Mouse (Mus musculus): ENCODE data around the gene Gm42669.
A peak's percentile ranks its signal among the peaks of the same experiment; 100 is the strongest.

The Gm42669 gene

DNA sequence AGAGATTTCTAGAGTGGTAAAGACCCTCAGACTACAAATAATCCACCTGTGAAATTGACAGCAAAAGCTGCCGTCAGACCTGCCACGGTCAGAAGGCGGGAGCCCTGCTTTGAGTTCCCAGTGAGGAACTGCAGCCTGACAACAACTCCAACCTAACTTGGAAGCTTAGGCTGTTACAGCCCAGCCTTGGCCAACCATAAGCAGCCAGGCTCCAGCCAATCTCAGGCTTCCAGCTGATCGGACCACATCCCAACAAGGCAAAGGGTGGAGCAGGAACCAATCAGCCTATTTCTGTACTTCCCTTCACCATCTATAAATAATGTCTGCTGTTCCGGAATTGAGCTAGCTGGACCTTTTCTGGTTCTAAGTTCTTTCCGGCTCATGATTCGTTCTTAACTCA lies 14.5 kb downstream of the Gm42669 start:
- DNase-seq: no peak

DNA sequence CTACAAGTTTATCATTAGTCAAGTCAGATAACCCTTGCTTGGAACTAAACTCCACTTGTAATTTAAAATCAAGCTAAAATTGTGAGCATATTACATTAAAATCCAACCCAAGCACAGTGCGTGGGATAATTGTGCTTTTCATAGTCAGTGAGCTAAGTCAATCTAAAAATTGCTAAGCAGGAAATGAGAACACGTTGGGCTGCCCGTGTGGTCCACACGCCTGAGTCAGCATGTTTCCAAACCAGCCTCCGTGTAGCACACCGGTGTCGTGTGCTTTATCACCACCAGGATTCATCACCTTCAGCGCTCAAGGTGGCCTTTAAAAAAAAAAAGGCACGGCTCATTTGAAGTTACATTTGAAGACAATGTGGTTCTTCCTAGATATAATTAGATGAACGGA lies 16.9 kb downstream of the Gm42669 start:
- no peak for DNase-seq

DNA sequence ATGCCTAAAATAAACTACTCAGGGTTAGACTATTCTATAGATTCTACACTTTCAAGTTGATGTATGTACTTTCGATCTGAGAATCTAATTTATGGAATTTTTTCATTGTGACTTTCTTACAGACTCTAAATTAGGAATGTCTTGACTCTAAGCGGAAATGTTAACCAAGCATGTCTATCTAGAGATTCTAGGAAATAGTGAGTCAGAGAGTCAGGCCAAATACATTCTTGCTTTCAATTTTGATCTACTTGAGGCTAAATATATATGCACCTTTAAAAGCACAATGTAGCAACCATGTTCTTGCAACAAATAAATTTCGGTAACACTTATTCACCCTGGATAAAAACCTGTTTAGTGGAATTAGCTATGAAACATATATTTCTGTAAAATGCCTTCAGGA lies 21.4 kb downstream of the Gm42669 start:
- DNase-seq: no peak

DNA sequence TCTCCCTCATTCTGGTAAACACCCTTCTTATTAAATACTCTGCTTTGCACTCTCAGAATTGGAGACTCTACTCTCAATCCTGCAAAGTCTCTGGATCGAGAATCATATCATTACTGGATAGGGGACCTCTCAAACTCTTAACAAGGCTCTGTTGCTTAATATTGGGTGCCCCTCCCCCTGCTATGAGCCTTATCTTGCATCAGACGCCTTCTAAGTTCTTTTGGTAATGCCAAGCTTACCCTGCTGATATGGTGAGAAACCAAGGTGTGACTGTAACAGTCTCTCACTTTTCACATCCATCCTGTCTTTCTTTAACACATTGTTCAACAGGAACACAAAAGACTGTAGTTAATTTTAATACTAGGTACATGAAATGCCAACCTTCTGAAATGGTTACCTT lies 26.2 kb downstream of the Gm42669 start:
- no peak for DNase-seq

DNA sequence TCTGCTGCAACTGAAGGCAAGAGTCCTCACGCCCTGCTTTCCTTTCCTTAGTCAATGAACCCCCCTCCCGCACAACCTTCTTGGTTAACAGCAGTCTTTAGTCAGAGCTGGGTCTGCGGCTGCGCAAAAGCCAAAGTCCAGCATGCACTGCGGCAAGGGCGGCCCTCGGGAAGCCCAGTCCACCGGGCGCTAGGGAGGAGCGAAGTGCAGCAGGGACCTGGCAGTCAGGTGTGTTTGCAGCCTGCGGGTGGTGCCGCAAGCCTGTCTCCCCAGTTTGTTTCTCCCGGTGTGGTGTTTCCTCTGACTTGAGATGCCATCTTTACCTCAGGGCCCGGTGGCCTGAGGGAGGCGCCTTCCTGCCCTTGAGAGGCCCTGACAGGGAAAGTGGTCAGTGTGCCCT lies 27.2 kb downstream of the Gm42669 start, which contains the start of gene 1700028K03Rik:
TSS of gene 1700028K03Rik (plus strand) at position 129 of the 400 bp plus-strand sequence.
- no peak for DNase-seq

DNA sequence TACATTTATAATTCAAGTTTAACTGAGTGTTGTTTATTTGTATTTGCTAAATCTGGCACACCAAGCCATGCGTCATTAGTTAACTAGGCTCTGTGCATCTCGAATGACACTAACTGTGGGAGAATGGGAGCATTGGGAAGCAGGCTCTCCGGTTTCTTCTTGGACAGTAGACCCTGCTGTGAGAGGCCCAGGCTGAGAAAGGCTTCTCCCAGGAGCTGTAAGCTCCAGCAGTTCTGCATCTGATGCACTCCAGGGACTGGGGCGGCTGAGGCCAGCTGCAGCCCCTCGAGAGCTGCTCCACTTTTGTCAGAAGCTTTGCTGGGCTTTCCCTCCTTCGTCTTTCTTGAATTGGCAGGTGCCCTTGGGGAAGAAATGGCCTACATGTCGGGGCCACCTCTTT lies 34.3 kb downstream of the Gm42669 start:
- DNase-seq: peak; percentile 18

DNA sequence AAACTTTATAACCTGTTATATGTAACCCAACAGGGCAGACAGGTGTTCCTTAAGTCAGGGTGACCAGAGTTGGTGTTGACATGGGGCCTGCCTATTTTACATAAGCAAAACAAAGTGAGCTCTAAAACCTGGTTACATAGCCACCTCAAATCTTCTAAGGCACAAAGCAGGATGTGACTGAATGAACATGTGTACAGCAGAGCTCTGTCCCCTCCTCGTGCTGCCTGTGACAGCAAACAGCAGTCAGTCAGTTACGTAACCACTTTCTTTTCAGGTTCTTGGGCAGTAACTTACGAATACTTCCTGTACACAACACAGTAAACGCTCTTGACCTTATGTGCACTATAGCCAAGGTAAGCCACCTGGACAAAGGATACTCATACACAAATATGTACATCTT lies 38.5 kb downstream of the Gm42669 start:
- no peak for DNase-seq

DNA sequence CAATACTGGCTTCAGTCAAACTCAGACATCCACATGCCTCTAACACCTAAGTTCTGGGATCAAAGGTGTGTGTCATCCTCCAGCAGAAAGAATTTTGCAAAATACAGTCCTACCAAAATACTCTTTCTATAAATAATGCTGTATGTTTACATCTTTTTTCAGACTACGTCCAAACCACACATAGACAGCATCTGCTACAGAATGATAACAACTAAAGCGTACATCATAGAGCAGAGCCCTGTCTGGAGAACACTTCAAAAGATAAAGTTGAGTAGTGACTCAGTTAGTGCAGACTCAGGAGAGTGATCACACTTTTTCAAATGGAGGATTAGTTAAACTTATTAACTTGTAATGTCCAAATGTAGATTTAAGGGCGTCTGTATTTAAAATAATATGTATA lies 40.5 kb downstream of the Gm42669 start:
- DNase-seq: no peak

DNA sequence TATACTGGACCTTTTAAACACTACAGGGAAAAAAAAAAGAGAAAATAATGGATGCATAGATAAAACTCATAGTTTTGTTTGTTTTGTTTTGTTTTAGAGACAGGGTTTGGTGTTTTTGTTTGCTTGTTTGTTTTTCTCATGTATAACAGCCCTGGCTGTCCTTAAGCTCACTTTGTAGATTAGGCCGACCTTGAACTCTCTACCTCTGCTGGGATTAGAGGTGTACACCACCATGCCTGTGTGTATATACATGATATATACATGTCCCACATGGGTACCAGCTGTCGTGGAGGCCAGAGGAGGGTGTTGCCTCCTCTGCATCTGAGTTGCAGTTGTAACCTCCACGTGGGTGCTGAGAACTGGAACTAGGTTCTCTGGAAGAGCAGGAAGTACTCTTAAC lies 41.0 kb downstream of the Gm42669 start:
- no peak for DNase-seq

DNA sequence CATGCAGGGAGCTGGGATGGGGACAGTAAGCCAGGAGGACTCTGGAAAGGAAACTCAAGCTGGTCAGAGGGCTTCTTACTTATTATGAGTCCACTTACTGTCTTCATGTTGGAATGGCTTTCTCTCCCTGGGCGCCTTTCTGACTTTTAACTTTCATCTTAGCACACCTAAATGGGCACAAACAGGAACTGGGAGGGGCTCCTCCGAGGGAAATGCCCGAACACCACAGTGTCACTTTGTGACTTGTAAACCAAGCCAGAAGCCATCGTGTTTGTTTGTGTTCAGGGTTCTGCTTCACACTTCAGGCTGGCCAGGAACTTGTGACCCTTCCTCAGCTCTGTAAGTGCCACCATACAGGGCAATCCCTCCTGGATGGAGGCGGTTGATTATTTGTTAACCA lies 46.9 kb downstream of the Gm42669 start:
- no peak for DNase-seq

DNA sequence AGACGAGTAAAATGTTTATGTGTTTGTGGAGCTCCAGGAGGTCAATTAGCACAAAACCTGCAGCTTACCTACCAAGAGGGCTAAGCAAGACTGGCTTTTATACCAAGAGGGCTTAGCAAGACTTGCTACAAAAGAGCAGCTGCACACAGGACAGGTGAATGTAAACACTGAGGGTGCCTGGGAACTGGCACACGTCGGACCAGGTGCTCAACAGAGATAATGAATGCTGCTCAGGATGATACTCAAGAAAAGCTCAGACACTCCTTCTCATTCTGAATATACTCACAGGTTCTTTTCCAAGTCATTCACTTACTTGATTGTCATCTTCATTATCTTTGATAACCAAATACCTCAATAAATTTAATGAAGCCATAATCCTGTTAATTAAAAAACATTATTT lies 49.5 kb downstream of the Gm42669 start:
- no peak for DNase-seq

DNA sequence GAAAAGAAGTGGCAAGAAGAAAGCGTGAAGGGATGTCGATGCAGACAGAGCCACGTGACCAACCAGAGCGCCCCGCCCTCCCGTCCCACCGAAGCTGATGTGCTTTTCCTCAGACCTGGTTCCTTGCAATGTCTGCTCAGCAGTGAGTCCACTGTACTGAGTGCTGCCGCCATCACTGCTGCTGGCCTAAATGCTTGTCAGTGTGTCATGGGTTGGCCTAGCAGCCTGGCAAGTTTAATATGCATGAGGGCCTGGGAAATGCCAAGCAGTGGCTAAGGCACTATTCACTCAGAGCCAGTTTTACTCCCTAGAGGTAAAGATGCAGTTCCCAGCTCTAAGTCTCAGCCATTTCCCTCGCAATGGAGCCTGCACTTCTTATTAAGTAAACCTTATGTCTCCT lies 61.7 kb downstream of the Gm42669 start:
- no peak for DNase-seq

DNA sequence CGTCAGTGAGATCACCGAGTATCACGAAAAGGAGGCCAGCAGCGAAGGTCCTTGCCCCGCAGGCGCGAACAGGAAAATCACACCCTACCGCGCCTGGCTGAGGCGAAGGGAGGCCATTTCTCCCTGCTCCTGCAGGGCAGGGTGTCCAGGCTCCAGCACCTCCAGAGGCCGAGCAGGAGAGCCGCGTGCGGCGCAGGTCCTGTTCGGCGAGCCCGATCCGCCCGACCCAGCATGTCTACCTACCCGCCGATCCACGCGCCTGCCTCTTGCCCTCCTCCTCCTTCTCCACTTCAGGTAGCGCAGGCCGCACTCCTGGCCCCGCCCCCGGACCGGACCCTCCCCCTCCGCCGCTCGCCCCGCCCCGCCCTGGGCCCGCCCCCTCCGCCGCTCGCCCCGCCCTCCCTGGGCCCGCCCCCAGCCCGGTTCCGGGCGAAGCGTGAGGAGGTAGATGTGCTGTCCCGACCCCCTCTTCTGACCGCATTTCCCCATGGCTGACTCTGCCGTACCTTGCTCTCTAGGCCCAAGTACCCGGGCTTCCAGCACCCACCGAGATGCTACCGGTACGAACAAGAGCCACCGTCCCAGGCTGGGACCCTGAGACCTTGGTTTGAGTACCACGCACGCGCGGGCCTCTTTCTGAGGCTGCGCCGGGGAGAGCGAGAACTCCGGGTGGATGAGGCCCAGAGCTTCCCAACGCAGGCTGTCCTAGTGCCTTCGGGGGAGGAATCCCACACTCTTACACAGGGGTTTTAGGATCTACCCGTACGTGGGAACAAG lies 90.1 kb downstream of the Gm42669 start, which contains the start of the genes Rpap2 and Glmn:
TSS of gene Rpap2 (plus strand) at position 73 of the 777 bp plus-strand sequence.
TSS of gene Glmn (minus strand) at position 588 of the 777 bp plus-strand sequence.
- peak; percentile 92 for DNase-seq

DNA sequence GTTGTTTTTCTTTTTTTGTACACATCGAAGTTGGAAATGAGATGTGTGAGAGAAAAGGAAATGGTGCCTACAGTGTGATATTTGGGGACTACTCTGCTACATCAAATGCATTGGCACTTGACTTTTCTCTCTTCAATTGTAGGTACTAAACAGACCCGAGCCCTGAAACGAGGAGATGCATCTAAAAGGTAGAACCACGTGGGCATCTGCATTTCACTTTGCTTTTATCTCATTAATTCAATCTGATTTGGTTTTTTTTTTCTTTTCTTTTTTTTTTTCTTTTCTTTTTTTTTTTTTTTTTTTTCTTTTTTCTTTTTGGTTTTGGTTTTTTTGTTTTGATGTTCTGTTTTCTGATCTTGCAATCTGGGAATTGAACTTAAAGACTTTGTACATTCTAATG lies 91.0 kb downstream of the Gm42669 start:
- no peak for DNase-seq

DNA sequence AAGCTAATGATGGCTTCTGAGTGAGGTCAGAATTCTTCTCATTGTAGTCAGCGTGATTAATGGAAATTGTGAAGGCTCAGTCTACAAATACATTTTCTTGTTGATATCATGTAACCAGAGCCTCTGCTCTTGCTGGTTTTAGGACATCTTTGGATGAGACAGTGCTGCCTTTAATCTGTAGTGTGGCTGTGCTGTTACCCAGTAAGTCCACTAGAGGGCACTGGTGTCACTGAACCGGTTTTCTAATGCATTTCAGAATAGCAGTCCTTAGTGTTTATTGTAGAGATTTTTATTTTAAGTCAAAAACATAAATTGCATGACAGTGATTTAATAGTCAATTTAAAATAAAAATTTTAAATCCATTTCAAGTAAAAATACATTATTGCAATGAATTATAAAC lies 103.8 kb downstream of the Gm42669 start:
- DNase-seq: peak; percentile 70

DNA sequence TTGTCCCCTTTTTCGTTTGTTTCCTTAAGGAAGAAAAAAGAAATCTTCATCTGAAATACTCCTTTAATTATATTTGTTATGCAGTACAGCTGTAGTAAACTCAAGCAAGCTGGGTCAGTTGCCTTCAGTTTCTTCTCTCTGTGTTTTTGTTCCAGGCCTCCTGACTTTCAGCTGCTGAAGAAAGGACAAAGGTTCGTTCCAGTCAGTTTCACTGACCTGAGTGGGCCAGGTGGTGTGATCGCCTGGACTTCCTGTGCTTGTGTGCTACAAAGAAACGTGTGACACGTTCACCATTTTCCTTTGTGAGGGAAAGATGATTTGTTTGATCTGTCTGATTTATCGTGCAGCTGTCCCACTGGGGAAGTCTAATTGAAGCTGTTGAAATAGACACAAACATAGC lies 110.6 kb downstream of the Gm42669 start:
- no peak for DNase-seq

DNA sequence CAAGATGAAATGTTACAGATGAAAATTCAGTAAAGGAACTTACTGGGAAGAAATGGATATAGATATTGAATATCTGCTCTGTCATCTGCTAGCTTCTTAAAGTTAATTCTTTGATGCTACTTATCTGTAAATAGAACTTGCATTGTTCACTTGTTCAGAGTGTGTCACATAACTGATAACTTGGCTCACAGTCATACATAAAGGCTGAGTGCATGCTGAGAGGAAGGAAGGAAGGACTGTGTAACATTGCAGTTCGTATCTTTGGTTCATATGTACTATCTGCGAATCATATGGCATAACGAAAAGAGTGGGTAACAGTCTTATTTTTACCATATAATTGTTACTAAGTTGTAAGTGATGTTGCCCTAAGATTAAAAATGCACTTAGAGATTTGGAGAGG lies 113.9 kb downstream of the Gm42669 start:
- DNase-seq: no peak
